Mouse (Mus musculus) brain, embryonic 14.5 days (tissue): ENCODE measurements around the gene Snai3.

Experiments
- CTCF ChIP-seq: fragments of 200-500 bp; IDR thresholded peaks from 2 replicates; pipeline ENCODE4 v1.5.1; 2012; ENCODE audit warnings: inconsistent platforms, mild to moderate bottlenecking, moderate library complexity, borderline replicate concordance; ENCODE audit not compliant: insufficient read depth, insufficient read length; ENCODE audit errors: extremely low read depth
- POLR2A ChIP-seq: fragments of 200-500 bp; IDR thresholded peaks from 2 replicates; pipeline ENCODE4 v1.6.1; 2012; ENCODE audit warnings: mild to moderate bottlenecking, inconsistent platforms, borderline replicate concordance; ENCODE audit not compliant: poor library complexity, insufficient read depth, insufficient read length, severe bottlenecking; ENCODE audit errors: extremely low read depth

GRCm38 (mm10) chr8:122470691-122471090 lies 10.2 kb upstream of the Snai3 start:
- no peak for TF ChIP-seq POLR2A
- no peak for TF ChIP-seq CTCF
